In genomic region chr5:27066837-27067236, GRCm38 (mm10) we compare ENCODE assay signal across 18 mouse cellular contexts.
DNase-seq lines count a peak whose midpoint lies in the region; ATAC-seq and TF ChIP-seq lines count a peak whose summit lies in the region.
"Had no signal": no experiment of that assay in that cellular context is flagged by ENCODE, and none has a peak within 500 bp of the region (broad histone marks: within the 10 kb centered on the region; RNA-seq: fewer than 3 reads in every experiment).

No protein-coding gene starts in this region.

- H3K9ac ChIP-seq in forebrain, postnatal 0 days = no peak overlapping the region
- H3K9ac ChIP-seq in forebrain, embryonic 16.5 days (replicated peaks; ENCODE audit: low read depth, low read length) = no peak overlapping the region
- H3K9ac ChIP-seq: embryonic facial prominence, embryonic 13.5 days; forebrain, embryonic 13.5 days; kidney, embryonic 15.5 days had no signal

- H3K4me2 ChIP-seq in forebrain, postnatal 0 days (ENCODE audit: low read depth) = no peak overlapping the region
- H3K4me2 ChIP-seq in forebrain, embryonic 16.5 days (ENCODE audit: low read length) = no peak overlapping the region
- H3K4me2 ChIP-seq: embryonic facial prominence, embryonic 13.5 days; forebrain, embryonic 13.5 days; kidney, embryonic 15.5 days had no signal

- peak; percentile 61 to 74 for DNase-seq in cerebellum, adult 18-20 months
- no peak for DNase-seq in cerebellum, adult 11-12 months
- no peak for DNase-seq in forebrain, postnatal 0 days
- DNase-seq in layer of hippocampus, adult 2 months (ENCODE audit: low spot score in 2 of 2) = no peak
- DNase-seq in layer of hippocampus, postnatal 25 days (ENCODE audit: extremely low spot score in 1 of 2, low spot score in 1 of 2) = no peak
- peak; percentile 44 to 52 for DNase-seq in cerebellum, postnatal 36 days
- no peak for DNase-seq in liver
- DNase-seq: adrenal gland, postnatal 10 days; gastrocnemius, postnatal 10 days; heart, adult 18-20 months; heart, postnatal 14 days; kidney, adult 2 months had no signal

- no peaks in the 10 kb centered on the region for H3K9me3 ChIP-seq in forebrain, postnatal 0 days (ENCODE audit: low read length)
- no peaks in the 10 kb centered on the region for H3K9me3 ChIP-seq in forebrain, embryonic 16.5 days (ENCODE audit: control insufficient read depth, low read length)
- H3K9me3 ChIP-seq: embryonic facial prominence, embryonic 13.5 days; forebrain, embryonic 13.5 days; heart, embryonic 10.5 days; kidney, embryonic 15.5 days had no signal

- no peak overlapping the region for H3K4me3 ChIP-seq in forebrain, postnatal 0 days (ENCODE audit: low read depth, low read length)
- no peak overlapping the region for H3K4me3 ChIP-seq in forebrain, embryonic 16.5 days (replicated peaks; ENCODE audit: low read length)
- H3K4me3 ChIP-seq in layer of hippocampus, adult 2 months = no peak overlapping the region
- H3K4me3 ChIP-seq: embryonic facial prominence, embryonic 13.5 days; forebrain, embryonic 13.5 days; heart, embryonic 10.5 days; kidney, embryonic 15.5 days had no signal

- no peaks in the 10 kb centered on the region for H3K4me1 ChIP-seq in forebrain, postnatal 0 days (ENCODE audit: insufficient read depth)
- no peaks in the 10 kb centered on the region for H3K4me1 ChIP-seq in forebrain, embryonic 16.5 days (replicated peaks; ENCODE audit: control insufficient read depth, insufficient read depth, low read length)
- H3K4me1 ChIP-seq: embryonic facial prominence, embryonic 13.5 days; forebrain, embryonic 13.5 days; heart, embryonic 10.5 days had no signal

- 53% methylated on average over 4 of the region's 4 CpGs for WGBS in forebrain, postnatal 0 days
- WGBS in forebrain, embryonic 16.5 days = 73% methylated on average over 4 of the region's 4 CpGs

- no peak overlapping the region for H3K27ac ChIP-seq in forebrain, postnatal 0 days (ENCODE audit: low read depth, low read length)
- H3K27ac ChIP-seq in forebrain, embryonic 16.5 days (ENCODE audit: low read length) = no peak overlapping the region
- peak overlapping the region; percentile 28 for H3K27ac ChIP-seq in layer of hippocampus, adult 2 months
- H3K27ac ChIP-seq: embryonic facial prominence, embryonic 13.5 days; forebrain, embryonic 13.5 days; heart, embryonic 10.5 days; kidney, embryonic 15.5 days had no signal

- ATAC-seq in forebrain, postnatal 0 days = peak; percentile 55
- ATAC-seq in forebrain, embryonic 16.5 days = no peak
- ATAC-seq: forebrain, embryonic 13.5 days; intestine, embryonic 16.5 days had no signal

- H3K36me3 ChIP-seq in forebrain, postnatal 0 days (ENCODE audit: insufficient read depth) = no peaks in the 10 kb centered on the region
- H3K36me3 ChIP-seq in forebrain, embryonic 16.5 days (ENCODE audit: control insufficient read depth, insufficient read depth) = no peaks in the 10 kb centered on the region
- H3K36me3 ChIP-seq: embryonic facial prominence, embryonic 13.5 days; heart, embryonic 10.5 days; kidney, embryonic 15.5 days had no signal

- H3K27me3 ChIP-seq in forebrain, postnatal 0 days (ENCODE audit: insufficient read depth, low read length) = no peaks in the 10 kb centered on the region
- H3K27me3 ChIP-seq in forebrain, embryonic 16.5 days (replicated peaks; ENCODE audit: control insufficient read depth, insufficient read depth, low read length) = no peaks in the 10 kb centered on the region
- H3K27me3 ChIP-seq: embryonic facial prominence, embryonic 13.5 days; forebrain, embryonic 13.5 days; kidney, embryonic 15.5 days had no signal

- no peak for TF ChIP-seq CTCF in forebrain, postnatal 0 days (IDR thresholded peaks at IDR 0.05; ENCODE audit: low read depth)
- no peak for TF ChIP-seq CTCF in layer of hippocampus, adult 2 months (conservative IDR thresholded peaks at IDR 0.05)

Comparison
In these comparisons a context has a peak if more than half of its experiments do, and no peak if none do; other contexts are left out.
1. DNase-seq: peak in cerebellum, adult 18-20 months (2 of 2) and cerebellum, postnatal 36 days (2 of 2); none in cerebellum, adult 11-12 months (single experiment), forebrain, postnatal 0 days (single experiment), layer of hippocampus, adult 2 months (0 of 2), layer of hippocampus, postnatal 25 days (0 of 2) and liver (single experiment).